Mouse (Mus musculus) splenic B cell, adult 2 months (primary cell): Measurements from ENCODE around the gene Kidins220.
A peak's percentile ranks its signal among the peaks of the same experiment; 100 is the strongest.

Experiments
- DNase-seq: peaks from one replicate; pipeline ENCODE4 v3.0.0-alpha.2; 2011; ENCODE audit warnings: low read depth, low spot score
- H3K27me3 ChIP-seq: 2 replicates; pipeline ENCODE4 v1.6.1; 2012; ENCODE audit warnings: mild to moderate bottlenecking, low read length, moderate library complexity, mixed read lengths; ENCODE audit not compliant: control insufficient read depth, poor library complexity, insufficient read depth, severe bottlenecking
- H3K36me3 ChIP-seq: 2 replicates; pipeline ENCODE4 v1.6.1; 2012; ENCODE audit warnings: mild to moderate bottlenecking, low read length, moderate library complexity, mixed read lengths; ENCODE audit not compliant: control insufficient read depth, poor library complexity, insufficient read depth, severe bottlenecking

The Kidins220 gene

GRCm38 (mm10) chr12:25074344-25074743 is 99.6 kb downstream of the Kidins220 start:
- no peaks in the 10 kb centered on the region for H3K36me3 ChIP-seq
- H3K27me3 ChIP-seq = no peaks in the 10 kb centered on the region
- DNase-seq = no peak

- H3K36me3 ChIP-seq = no peaks in the 10 kb centered on the region
- no peaks in the 10 kb centered on the region for H3K27me3 ChIP-seq
- DNase-seq = no peak
Measured at GRCm38 (mm10) chr12:25083260-25084178, 108.8 kb downstream of the Kidins220 start.

- Histone ChIP-seq H3K36me3 (no peaks in the 10 kb centered on the region), H3K27me3 (no peaks in the 10 kb centered on the region)
- DNase-seq = no peak
Measured at GRCm38 (mm10) chr12:25086966-25087365, 112.2 kb downstream of the Kidins220 start.

GRCm38 (mm10) chr12:25089433-25089832 is 114.7 kb downstream of the Kidins220 start:
- Histone ChIP-seq H3K27me3 (no peaks in the 10 kb centered on the region), H3K36me3 (no peaks in the 10 kb centered on the region)

GRCm38 (mm10) chr12:25092027-25092704 is 117.4 kb downstream of the Kidins220 start:
- peak; percentile 88 for DNase-seq
- no peaks in the 10 kb centered on the region for H3K27me3 ChIP-seq
- H3K36me3 ChIP-seq = no peaks in the 10 kb centered on the region

More at GRCm38 (mm10) chr12:25089433-25089832, 114.7 kb downstream of the Kidins220 start:
- DNase-seq = no peak

GRCm38 (mm10) chr12:25092751-25093211 is 118.1 kb downstream of the Kidins220 start:
- no peak for DNase-seq
- Histone ChIP-seq H3K27me3 (0 out of 2 replicates have a peak, but pooled peaks cover 2% of the 10 kb centered on the region), H3K36me3 (no peaks in the 10 kb centered on the region)

DNA sequence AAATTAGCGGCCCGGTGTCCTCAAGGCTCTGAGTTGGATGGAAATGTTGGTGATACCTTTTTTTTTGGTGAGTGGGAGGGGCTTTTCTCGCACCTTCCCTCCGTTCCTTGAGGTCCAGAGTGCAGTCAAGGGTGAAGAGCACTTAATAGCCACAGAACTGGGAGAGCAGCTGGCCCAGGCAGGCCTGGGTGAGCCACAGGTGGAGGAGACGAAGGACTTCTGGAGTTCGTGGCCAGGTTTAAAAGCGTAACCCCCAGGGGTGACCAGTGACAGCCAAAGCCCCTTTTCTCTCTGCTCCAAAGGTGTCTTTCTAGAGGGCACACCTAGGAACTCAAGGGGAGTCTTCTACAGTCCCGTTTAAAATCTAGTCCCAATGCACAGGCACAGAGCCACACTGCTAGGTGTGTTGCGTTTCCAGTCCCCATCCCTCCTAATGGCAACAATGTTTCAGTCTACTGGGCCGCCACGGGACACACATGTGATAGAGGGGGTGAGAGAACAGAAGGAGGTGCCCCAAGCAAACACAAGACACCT is 118.6 kb downstream of the Kidins220 start:
- 0 out of 2 replicates have a peak, but pooled peaks cover 3% of the 10 kb centered on the region for H3K27me3 ChIP-seq
- DNase-seq = peak; percentile 5
- no peaks in the 10 kb centered on the region for H3K36me3 ChIP-seq

DNA sequence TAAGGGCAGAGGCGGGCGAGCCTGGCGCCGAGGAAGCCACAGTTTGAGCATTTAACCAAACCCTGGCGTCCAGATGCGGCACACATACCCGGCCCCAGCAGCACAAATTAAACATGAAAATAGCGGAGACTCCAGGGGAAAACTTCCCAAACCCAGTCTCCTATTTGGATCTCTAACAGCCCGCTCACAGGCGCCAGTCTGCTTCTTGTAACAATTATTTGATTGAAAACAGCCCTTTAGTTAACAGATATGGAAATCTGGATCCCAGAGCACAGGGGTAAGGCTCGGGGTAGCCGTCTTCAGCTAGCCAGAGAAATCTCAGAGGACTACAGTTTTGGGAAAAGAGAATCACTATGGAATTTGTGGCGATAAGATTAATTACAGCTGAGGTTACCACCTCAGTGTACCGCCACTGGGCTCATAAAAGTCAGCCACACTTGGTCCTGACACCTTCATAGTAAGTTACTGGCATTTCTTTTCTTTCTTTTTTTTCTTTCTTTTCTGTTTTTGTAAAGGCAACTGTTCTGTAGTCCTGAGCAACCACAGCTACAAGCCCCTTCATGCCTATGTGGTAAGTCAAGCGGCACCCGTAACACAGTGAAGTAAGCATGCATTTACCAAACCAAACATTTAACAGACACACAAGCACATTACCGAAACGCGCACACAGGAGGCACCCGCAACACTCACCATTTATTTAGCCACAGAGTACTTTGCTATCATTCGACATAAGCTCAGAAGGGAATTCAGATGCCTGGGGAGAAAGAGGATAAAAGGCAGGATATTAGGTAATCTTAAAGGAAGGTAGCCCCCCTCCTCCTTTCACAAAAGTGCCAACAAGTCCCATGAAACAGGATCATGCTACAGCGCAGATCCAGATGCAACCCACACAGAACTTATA is 120.1 kb downstream of the Kidins220 start:
- peak; percentile 40 for DNase-seq
- Histone ChIP-seq H3K27me3 (peaks cover 3% of the 10 kb centered on the region; the same call in 1 of the 2 replicates), H3K36me3 (no peaks in the 10 kb centered on the region)

- H3K36me3 ChIP-seq = no peaks in the 10 kb centered on the region
- no peak for DNase-seq
- peaks cover 3% of the 10 kb centered on the region; the same call in 1 of the 2 replicates for H3K27me3 ChIP-seq
Measured at GRCm38 (mm10) chr12:25095538-25095937, 120.8 kb downstream of the Kidins220 start.

GRCm38 (mm10) chr12:25095974-25096639 is 121.4 kb downstream of the Kidins220 start:
- H3K36me3 ChIP-seq = no peaks in the 10 kb centered on the region
- peak; percentile 97 for DNase-seq

GRCm38 (mm10) chr12:25096640-25097051 is 121.9 kb downstream of the Kidins220 start:
- peak; percentile 57 for DNase-seq
- Histone ChIP-seq H3K27me3 (peaks cover 6% of the 10 kb centered on the region), H3K36me3 (no peaks in the 10 kb centered on the region)

More at GRCm38 (mm10) chr12:25095974-25096639, 121.4 kb downstream of the Kidins220 start:
- peaks cover 4% of the 10 kb centered on the region for H3K27me3 ChIP-seq

- peak; percentile 3 for DNase-seq
- Histone ChIP-seq H3K36me3 (no peaks in the 10 kb centered on the region), H3K27me3 (peaks cover 6% of the 10 kb centered on the region)
Measured at GRCm38 (mm10) chr12:25097052-25097209, 122.2 kb downstream of the Kidins220 start, which contains the start of gene Id2. Id2 (minus strand) TSS chr12:25097140.

DNA sequence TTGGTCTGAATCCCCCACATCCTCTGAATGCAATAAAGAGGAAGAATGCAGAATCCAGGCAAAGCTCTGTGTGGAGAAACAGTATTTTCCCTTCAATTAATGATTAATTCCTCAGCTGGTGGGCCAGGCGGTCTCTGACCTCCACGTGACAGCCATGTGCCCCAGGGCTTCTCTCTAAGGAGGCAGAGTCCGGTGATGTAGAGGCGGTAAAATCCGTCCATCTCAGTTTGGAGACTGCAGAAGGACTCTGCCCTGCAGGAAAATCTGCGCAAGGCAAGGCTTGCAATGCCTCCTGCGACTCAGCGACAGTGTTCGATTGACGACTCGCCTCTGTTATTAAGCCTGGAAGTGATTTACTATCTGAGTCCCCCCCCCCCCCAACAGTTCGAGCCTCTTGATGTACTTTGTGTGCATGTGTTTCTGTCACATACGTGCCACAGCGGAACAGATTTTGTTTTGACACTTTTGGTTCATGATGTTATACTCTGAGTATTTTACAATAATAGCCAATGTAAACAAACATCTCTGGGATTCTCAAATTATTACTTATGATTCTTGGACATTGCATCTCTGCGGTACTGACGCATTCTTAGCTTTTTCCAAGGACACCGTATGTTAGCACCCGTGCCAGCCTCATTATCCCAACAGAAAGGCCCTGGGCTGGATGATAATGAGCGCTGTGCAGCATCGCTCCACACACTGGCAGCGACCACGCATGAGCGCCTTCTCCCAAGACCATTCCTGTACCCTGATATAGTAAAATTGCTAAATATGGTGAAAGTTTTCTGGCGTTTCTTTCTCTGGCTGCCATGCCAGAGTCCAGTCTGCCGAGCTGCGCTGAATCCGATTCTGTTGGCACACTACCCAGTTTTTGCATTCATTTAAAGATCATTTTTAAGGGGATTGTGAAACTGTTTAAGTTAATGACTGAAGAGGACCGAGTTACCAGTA is 122.8 kb downstream of the Kidins220 start:
- DNase-seq = peak; percentile 15
- Histone ChIP-seq H3K27me3 (peaks cover 6% of the 10 kb centered on the region), H3K36me3 (no peaks in the 10 kb centered on the region)
